Mouse (Mus musculus): ENCODE data around the gene Fam198a. TPM values are rescaled to one million over a fixed set of nuclear protein-coding genes. Genes with fewer than 3 reads are reported as not detected.
A peak's percentile ranks its signal among the peaks of the same experiment; 100 is the strongest.

Gene Fam198a
- polyA plus RNA-seq, 1 experiment from 2014 or later, result 6.7 TPM

DNA sequence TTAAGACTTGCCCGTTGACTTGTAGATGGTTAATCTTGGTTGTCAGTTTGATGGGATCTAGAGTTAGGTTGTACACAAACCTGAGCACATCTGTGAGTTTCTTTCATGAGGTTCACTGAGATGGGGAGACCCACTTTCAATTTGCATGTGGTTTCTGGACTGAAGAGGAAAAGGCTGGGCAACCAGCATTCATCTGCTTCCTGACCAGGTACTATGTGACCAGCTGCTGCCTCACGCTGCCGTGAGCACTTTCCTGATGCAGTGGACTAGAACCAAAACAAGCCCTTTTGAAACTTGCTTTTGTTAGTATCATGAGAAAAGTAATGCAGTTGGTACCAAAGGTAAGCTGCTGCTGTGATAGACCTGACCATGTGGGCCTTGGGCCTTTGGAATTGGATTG is 7.8 kb upstream of the Fam198a start:
- Histone ChIP-seq H3K4me3 (replicated peaks; ENCODE audit: low read length) (no peak overlapping the region), H3K4me2 (ENCODE audit: low read depth, low read length) (no peak overlapping the region), H3K27ac (ENCODE audit: low read length) (no peak overlapping the region), H3K36me3 (ENCODE audit: control insufficient read depth, insufficient read depth, low read length) (no peaks in the 10 kb centered on the region), H3K4me1 (ENCODE audit: control insufficient read depth, insufficient read depth, low read length) (no peaks in the 10 kb centered on the region), H3K27me3 (ENCODE audit: control insufficient read depth, insufficient read depth, low read length) (no peaks in the 10 kb centered on the region), H3K9ac (ENCODE audit: low read length) (no peak overlapping the region), H3K9me3 (replicated peaks; ENCODE audit: control insufficient read depth, low read length) (no peaks in the 10 kb centered on the region)
- 82% methylated on average over 3 of the region's 3 CpGs for WGBS
- no peak for ATAC-seq (ENCODE audit: insufficient read depth, low FRiP score)

DNA sequence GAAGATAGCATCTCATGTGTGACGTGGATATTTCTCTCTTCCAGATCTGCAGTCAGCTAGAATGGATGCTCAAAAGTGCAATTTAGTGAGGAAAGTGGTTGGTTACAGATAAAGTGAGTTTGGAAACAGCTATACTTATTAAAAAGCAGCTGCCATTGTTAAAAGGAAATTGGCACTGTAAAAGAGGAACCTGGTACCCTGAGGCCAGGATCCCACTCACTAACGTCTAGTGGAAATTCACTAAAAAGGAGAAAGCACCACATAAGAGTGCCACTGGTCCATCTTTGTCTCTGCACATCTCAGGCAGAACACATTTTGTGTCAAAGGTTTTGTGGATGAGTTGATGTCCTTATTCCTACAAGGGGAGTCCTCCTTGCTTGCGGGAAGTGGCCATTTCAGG is 7.2 kb upstream of the Fam198a start:
- ATAC-seq (ENCODE audit: insufficient read depth, low FRiP score), result no peak
- WGBS, result 82% methylated on average over 3 of the region's 3 CpGs

DNA sequence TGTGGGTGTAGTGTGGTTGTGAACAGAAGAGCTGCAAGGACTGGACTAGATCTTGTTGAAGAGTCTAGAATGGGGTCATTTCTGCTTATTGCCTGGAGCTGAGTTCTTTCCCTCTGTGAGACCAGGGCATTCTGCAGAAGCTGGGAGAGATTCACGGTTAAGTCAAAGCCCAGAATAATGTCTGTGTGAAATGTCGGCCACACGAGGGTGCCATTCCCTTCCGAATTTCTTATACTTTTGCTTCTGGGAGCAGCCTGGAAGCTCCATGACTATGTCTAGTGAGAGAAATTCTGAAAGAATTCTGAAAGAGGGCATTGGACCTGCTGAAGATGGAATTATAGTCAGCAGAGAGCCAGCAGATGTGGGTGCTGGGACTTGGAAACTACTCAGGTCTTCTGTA is 3.0 kb upstream of the Fam198a start:
- Histone ChIP-seq H3K4me3 (replicated peaks; ENCODE audit: low read length) (no peak overlapping the region), H3K27ac (ENCODE audit: low read length) (no peak overlapping the region), H3K9ac (ENCODE audit: low read length) (no peak overlapping the region), H3K4me2 (ENCODE audit: low read depth, low read length) (no peak overlapping the region), H3K27me3 (ENCODE audit: control insufficient read depth, insufficient read depth, low read length) (no peaks in the 10 kb centered on the region), H3K9me3 (replicated peaks; ENCODE audit: control insufficient read depth, low read length) (no peaks in the 10 kb centered on the region), H3K36me3 (ENCODE audit: control insufficient read depth, insufficient read depth, low read length) (no peaks in the 10 kb centered on the region), H3K4me1 (ENCODE audit: control insufficient read depth, insufficient read depth, low read length) (peaks cover 23% of the 10 kb centered on the region)
- WGBS, result 10% methylated on average over 4 of the region's 4 CpGs
- no peak for ATAC-seq (ENCODE audit: insufficient read depth, low FRiP score)

More for the DNA sequence above, 7.2 kb upstream of the Fam198a start:
- Histone ChIP-seq H3K4me3 (replicated peaks; ENCODE audit: low read length) (no peak overlapping the region), H3K4me2 (ENCODE audit: low read depth, low read length) (no peak overlapping the region), H3K9ac (ENCODE audit: low read length) (no peak overlapping the region), H3K4me1 (ENCODE audit: control insufficient read depth, insufficient read depth, low read length) (no peaks in the 10 kb centered on the region; the same call in 1 of the 2 replicates), H3K27ac (ENCODE audit: low read length) (no peak overlapping the region), H3K9me3 (replicated peaks; ENCODE audit: control insufficient read depth, low read length) (no peaks in the 10 kb centered on the region), H3K36me3 (ENCODE audit: control insufficient read depth, insufficient read depth, low read length) (no peaks in the 10 kb centered on the region), H3K27me3 (ENCODE audit: control insufficient read depth, insufficient read depth, low read length) (no peaks in the 10 kb centered on the region)

- Histone ChIP-seq H3K27ac (ENCODE audit: low read length) (no peak overlapping the region), H3K4me1 (ENCODE audit: control insufficient read depth, insufficient read depth, low read length) (peaks cover 23% of the 10 kb centered on the region), H3K4me3 (replicated peaks; ENCODE audit: low read length) (no peak overlapping the region), H3K9ac (ENCODE audit: low read length) (no peak overlapping the region), H3K36me3 (ENCODE audit: control insufficient read depth, insufficient read depth, low read length) (no peaks in the 10 kb centered on the region), H3K9me3 (replicated peaks; ENCODE audit: control insufficient read depth, low read length) (no peaks in the 10 kb centered on the region), H3K4me2 (ENCODE audit: low read depth, low read length) (no peak overlapping the region), H3K27me3 (ENCODE audit: control insufficient read depth, insufficient read depth, low read length) (no peaks in the 10 kb centered on the region)
- ATAC-seq (ENCODE audit: insufficient read depth, low FRiP score), result no peak
- WGBS, result 60% methylated on average over 4 of the region's 4 CpGs
These were observed 2.4 kb upstream of the Fam198a start for GRCm38 (mm10) chr9:121948431-121948830.

DNA sequence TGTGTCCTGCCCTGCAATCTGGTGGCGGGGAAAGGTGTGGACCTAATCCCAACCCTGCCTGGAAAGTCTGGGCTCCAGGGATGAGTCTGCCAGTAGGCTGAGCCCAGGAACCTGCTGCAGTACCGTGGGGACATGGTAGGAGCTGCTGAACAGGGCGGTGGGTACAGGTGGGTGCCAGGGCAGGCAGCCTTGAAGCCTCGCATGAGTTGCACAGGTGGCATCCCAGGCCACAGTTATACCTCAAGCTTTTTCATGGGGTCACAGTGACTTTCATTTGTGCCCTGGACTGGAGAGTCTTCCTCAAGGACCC is 281 bp downstream of the Fam198a start:
- Histone ChIP-seq H3K4me2 (ENCODE audit: low read depth, low read length) (peak overlapping the region; percentile 63), H3K4me1 (ENCODE audit: control insufficient read depth, insufficient read depth, low read length) (peaks cover 23% of the 10 kb centered on the region), H3K9me3 (replicated peaks; ENCODE audit: control insufficient read depth, low read length) (no peaks in the 10 kb centered on the region), H3K27ac (ENCODE audit: low read length) (peak overlapping the region; percentile 85), H3K4me3 (replicated peaks; ENCODE audit: low read length) (peak overlapping the region; percentile 49), H3K27me3 (ENCODE audit: control insufficient read depth, insufficient read depth, low read length) (no peaks in the 10 kb centered on the region), H3K9ac (ENCODE audit: low read length) (peak overlapping the region; percentile 71), H3K36me3 (ENCODE audit: control insufficient read depth, insufficient read depth, low read length) (no peaks in the 10 kb centered on the region)
- 20% methylated on average over 4 of the region's 4 CpGs for WGBS
- peak; percentile 63; the same call in 1 of the 2 replicates for ATAC-seq (ENCODE audit: insufficient read depth, low FRiP score)

DNA sequence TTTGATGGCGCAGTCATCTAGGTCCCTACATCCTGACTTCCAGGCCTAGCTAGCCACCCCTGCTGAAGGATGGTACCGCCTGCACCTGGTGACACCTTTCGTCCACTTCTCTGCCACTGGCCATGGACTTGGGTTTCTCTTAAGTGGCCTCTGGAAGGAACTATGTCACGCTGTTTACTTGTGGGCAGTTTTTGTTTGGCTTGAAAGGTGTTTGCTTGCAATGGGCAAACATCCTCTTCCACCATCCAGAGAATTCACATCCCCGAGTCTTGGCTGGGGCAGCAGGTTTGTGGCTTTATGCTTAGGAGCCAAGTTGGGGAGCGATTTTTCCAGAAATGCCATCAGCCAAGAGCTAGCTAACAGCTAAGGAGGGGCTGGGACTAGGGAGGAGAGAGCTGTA is 1.8 kb downstream of the Fam198a start:
- H3K27ac ChIP-seq (ENCODE audit: low read length), result no peak overlapping the region
- H3K9ac ChIP-seq (ENCODE audit: low read length), result no peak overlapping the region; the same call in 1 of the 2 replicates
- H3K4me3 ChIP-seq (replicated peaks; ENCODE audit: low read length), result no peak overlapping the region
- H3K27me3 ChIP-seq (ENCODE audit: control insufficient read depth, insufficient read depth, low read length), result no peaks in the 10 kb centered on the region
- H3K4me2 ChIP-seq (ENCODE audit: low read depth, low read length), result no peak overlapping the region
- ATAC-seq (ENCODE audit: insufficient read depth, low FRiP score), result no peak
- H3K9me3 ChIP-seq (replicated peaks; ENCODE audit: control insufficient read depth, low read length), result no peaks in the 10 kb centered on the region
- no peaks in the 10 kb centered on the region for H3K36me3 ChIP-seq (ENCODE audit: control insufficient read depth, insufficient read depth, low read length)
- peaks cover 23% of the 10 kb centered on the region for H3K4me1 ChIP-seq (ENCODE audit: control insufficient read depth, insufficient read depth, low read length)
- 82% methylated on average over 6 of the region's 6 CpGs for WGBS

- Histone ChIP-seq H3K4me1 (ENCODE audit: control insufficient read depth, insufficient read depth, low read length) (peaks cover 2% of the 10 kb centered on the region; the same call in 1 of the 2 replicates), H3K4me2 (ENCODE audit: low read depth, low read length) (no peak overlapping the region), H3K4me3 (replicated peaks; ENCODE audit: low read length) (no peak overlapping the region), H3K9me3 (replicated peaks; ENCODE audit: control insufficient read depth, low read length) (no peaks in the 10 kb centered on the region), H3K36me3 (ENCODE audit: control insufficient read depth, insufficient read depth, low read length) (no peaks in the 10 kb centered on the region), H3K27ac (ENCODE audit: low read length) (no peak overlapping the region), H3K27me3 (ENCODE audit: control insufficient read depth, insufficient read depth, low read length) (no peaks in the 10 kb centered on the region), H3K9ac (ENCODE audit: low read length) (no peak overlapping the region)
- ATAC-seq (ENCODE audit: insufficient read depth, low FRiP score), result no peak
- 44% methylated on average over 7 of the region's 7 CpGs for WGBS
These were observed 9.3 kb downstream of the Fam198a start for GRCm38 (mm10) chr9:121959966-121960635.

GRCm38 (mm10) chr9:121964941-121965340 is 14.2 kb downstream of the Fam198a start:
- no peak for ATAC-seq (ENCODE audit: insufficient read depth, low FRiP score)
- Histone ChIP-seq H3K9me3 (replicated peaks; ENCODE audit: control insufficient read depth, low read length) (no peaks in the 10 kb centered on the region), H3K4me3 (replicated peaks; ENCODE audit: low read length) (no peak overlapping the region), H3K4me2 (ENCODE audit: low read depth, low read length) (no peak overlapping the region), H3K9ac (ENCODE audit: low read length) (no peak overlapping the region), H3K27ac (ENCODE audit: low read length) (no peak overlapping the region), H3K36me3 (ENCODE audit: control insufficient read depth, insufficient read depth, low read length) (no peaks in the 10 kb centered on the region), H3K27me3 (ENCODE audit: control insufficient read depth, insufficient read depth, low read length) (no peaks in the 10 kb centered on the region), H3K4me1 (ENCODE audit: control insufficient read depth, insufficient read depth, low read length) (peaks cover 6% of the 10 kb centered on the region)
- 87% methylated on average over 7 of the region's 7 CpGs for WGBS

DNA sequence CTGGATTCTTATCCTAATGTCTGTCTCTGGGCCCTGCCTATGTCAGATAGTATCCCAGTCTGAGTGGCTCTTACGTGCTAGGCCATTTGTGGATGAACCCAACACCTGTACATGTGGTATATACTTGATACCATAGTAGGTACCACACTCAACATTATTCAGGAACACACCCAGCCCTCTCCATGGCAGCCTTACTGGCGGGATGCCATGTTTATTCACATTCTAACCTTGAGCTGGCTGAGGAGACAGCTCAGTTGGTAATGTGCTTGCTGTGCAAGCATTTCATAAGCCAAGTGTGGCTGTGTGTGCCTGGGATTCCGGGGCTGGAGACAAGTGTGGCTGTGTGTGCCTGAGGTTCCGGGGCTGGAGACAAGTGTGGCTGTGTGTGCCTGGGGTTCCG is 17.5 kb downstream of the Fam198a start:
- 0 out of 2 replicates have a peak, but pooled peaks have one; percentile 18 for ATAC-seq (ENCODE audit: insufficient read depth, low FRiP score)
- H3K9me3 ChIP-seq (replicated peaks; ENCODE audit: control insufficient read depth, low read length), result no peaks in the 10 kb centered on the region
- peaks cover 7% of the 10 kb centered on the region; the same call in 1 of the 2 replicates for H3K4me1 ChIP-seq (ENCODE audit: control insufficient read depth, insufficient read depth, low read length)
- WGBS, result 61% methylated on average over 5 of the region's 5 CpGs
- no peak overlapping the region for H3K27ac ChIP-seq (ENCODE audit: low read length)
- H3K9ac ChIP-seq (ENCODE audit: low read length), result no peak overlapping the region
- no peak overlapping the region for H3K4me3 ChIP-seq (replicated peaks; ENCODE audit: low read length)
- H3K27me3 ChIP-seq (ENCODE audit: control insufficient read depth, insufficient read depth, low read length), result no peaks in the 10 kb centered on the region
- no peaks in the 10 kb centered on the region for H3K36me3 ChIP-seq (ENCODE audit: control insufficient read depth, insufficient read depth, low read length)
- no peak overlapping the region for H3K4me2 ChIP-seq (ENCODE audit: low read depth, low read length)

Data from stomach, embryonic 16.5 days (tissue).